Mouse (Mus musculus): ENCODE data around the gene Pwwp2b.
A peak's percentile ranks its signal among the peaks of the same experiment; 100 is the strongest.

Pwwp2b gene

GRCm38 (mm10) chr7:139224070-139224469 is 24.2 kb upstream of the Pwwp2b start:
- DNase-seq (ENCODE audit: low spot score in 2 of 2): no peak

GRCm38 (mm10) chr7:139224725-139225124 is 23.6 kb upstream of the Pwwp2b start:
- no peak for DNase-seq (ENCODE audit: low spot score in 2 of 2)

- DNase-seq (ENCODE audit: low spot score in 2 of 2): no peak
These were observed 21.9 kb upstream of the Pwwp2b start for GRCm38 (mm10) chr7:139226416-139226815.

- no peak for DNase-seq (ENCODE audit: low spot score in 2 of 2)
These were observed 19.7 kb upstream of the Pwwp2b start for GRCm38 (mm10) chr7:139228447-139229171.

GRCm38 (mm10) chr7:139229837-139230236 is 18.4 kb upstream of the Pwwp2b start:
- DNase-seq (ENCODE audit: low spot score in 2 of 2): no peak

- DNase-seq (ENCODE audit: low spot score in 2 of 2): no peak
These were observed 18.0 kb upstream of the Pwwp2b start for GRCm38 (mm10) chr7:139230241-139230640.

GRCm38 (mm10) chr7:139233714-139234113 is 14.6 kb upstream of the Pwwp2b start:
- DNase-seq (ENCODE audit: low spot score in 2 of 2): peak; percentile 65 to 80

- DNase-seq (ENCODE audit: low spot score in 2 of 2): no peak
These were observed 13.7 kb upstream of the Pwwp2b start for GRCm38 (mm10) chr7:139234426-139235188.

GRCm38 (mm10) chr7:139235651-139236358 is 12.5 kb upstream of the Pwwp2b start:
- DNase-seq (ENCODE audit: low spot score in 2 of 2): no peak

GRCm38 (mm10) chr7:139239432-139239831 is 8.8 kb upstream of the Pwwp2b start:
- no peak for DNase-seq (ENCODE audit: low spot score in 2 of 2)

GRCm38 (mm10) chr7:139246086-139246485 is 2.2 kb upstream of the Pwwp2b start:
- DNase-seq (ENCODE audit: low spot score in 2 of 2): no peak

GRCm38 (mm10) chr7:139246931-139247880 is 1.1 kb upstream of the Pwwp2b start:
- DNase-seq (ENCODE audit: low spot score in 2 of 2): peak in 1 of 2 experiments; percentile 27

- no peak for DNase-seq (ENCODE audit: low spot score in 2 of 2)
These were observed 528 bp downstream of the Pwwp2b start for GRCm38 (mm10) chr7:139248615-139249405.

- DNase-seq (ENCODE audit: low spot score in 2 of 2): no peak
These were observed 1.3 kb downstream of the Pwwp2b start for GRCm38 (mm10) chr7:139249406-139250210.

- DNase-seq (ENCODE audit: low spot score in 2 of 2): no peak
These were observed 3.6 kb downstream of the Pwwp2b start for GRCm38 (mm10) chr7:139251881-139252301.

GRCm38 (mm10) chr7:139252566-139252965 is 4.3 kb downstream of the Pwwp2b start:
- no peak for DNase-seq (ENCODE audit: low spot score in 2 of 2)

- DNase-seq (ENCODE audit: low spot score in 2 of 2): no peak
These were observed 4.7 kb downstream of the Pwwp2b start for GRCm38 (mm10) chr7:139252986-139253385.

GRCm38 (mm10) chr7:139253462-139253861 is 5.2 kb downstream of the Pwwp2b start:
- DNase-seq (ENCODE audit: low spot score in 2 of 2): no peak

GRCm38 (mm10) chr7:139254626-139255025 is 6.3 kb downstream of the Pwwp2b start:
- no peak for DNase-seq (ENCODE audit: low spot score in 2 of 2)
